ENCODE assay signal across 8 mouse cellular contexts in genomic region chr6:124840241-124841167, GRCm38 (mm10). TPM values are rescaled to one million over a fixed set of nuclear protein-coding genes. Genes with fewer than 3 reads are reported as not detected.
DNase-seq lines count a peak whose midpoint lies in the region; ATAC-seq lines count a peak whose summit lies in the region.

TSS of gene Gnb3 (minus strand) at chr6:124840275.

- no peak within 1 kb of the TSS; the same call in 1 of the 2 replicates for H3K4me2 ChIP-seq in embryonic facial prominence, embryonic 11.5 days (ENCODE audit: low read depth, low read length)
- no peak within 1 kb of the TSS for H3K4me2 ChIP-seq in midbrain, embryonic 16.5 days (ENCODE audit: low read length)

- ATAC-seq in embryonic facial prominence, embryonic 11.5 days (replicated peaks; ENCODE audit: insufficient number of reproducible peaks, low FRiP score, low TSS enrichment, low read depth) = no peak
- peak; percentile 39 for ATAC-seq in midbrain, embryonic 16.5 days
- no peak for ATAC-seq in frontal cortex, adult (ENCODE audit: low TSS enrichment)

- H3K27ac ChIP-seq in embryonic facial prominence, embryonic 11.5 days (replicated peaks; ENCODE audit: low read depth, low read length) = no peak within 1 kb of the TSS
- H3K27ac ChIP-seq in hindbrain, embryonic 10.5 days = peak within 1 kb of the TSS; percentile 64
- H3K27ac ChIP-seq in midbrain, embryonic 16.5 days (ENCODE audit: low read length) = peak within 1 kb of the TSS; percentile 4; the same call in 1 of the 2 replicates

- H3K9ac ChIP-seq in embryonic facial prominence, embryonic 11.5 days (replicated peaks; ENCODE audit: low read length) = peak within 1 kb of the TSS; percentile 29
- H3K9ac ChIP-seq in midbrain, embryonic 16.5 days (ENCODE audit: low read depth, low read length) = peak within 1 kb of the TSS; percentile 1; the same call in 1 of the 2 replicates

- WGBS in embryonic facial prominence, embryonic 11.5 days = 32% methylated on average over 15 of the region's 15 CpGs
- WGBS in hindbrain, embryonic 10.5 days = 39% methylated on average over 15 of the region's 15 CpGs
- WGBS in midbrain, embryonic 16.5 days = 13% methylated on average over 15 of the region's 15 CpGs

- no peaks in the 10 kb centered on the region for H3K9me3 ChIP-seq in embryonic facial prominence, embryonic 11.5 days (replicated peaks; ENCODE audit: control insufficient read depth, low read length)
- H3K9me3 ChIP-seq in hindbrain, embryonic 10.5 days = no peaks in the 10 kb centered on the region
- no peaks in the 10 kb centered on the region for H3K9me3 ChIP-seq in midbrain, embryonic 16.5 days (replicated peaks; ENCODE audit: control insufficient read depth, low read length, poor library complexity, severe bottlenecking)

- peak; percentile 20 for DNase-seq in embryo, embryonic 11 days
- DNase-seq in embryo, embryonic 9.5 days (ENCODE audit: extremely low spot score) = no peak
- no peak for DNase-seq in embryonic facial prominence, embryonic 11.5 days (ENCODE audit: low spot score)
- no peak for DNase-seq in hindbrain, embryonic 10.5 days (ENCODE audit: low spot score)
- DNase-seq in thymus, postnatal 0 days (ENCODE audit: low spot score) = no peak
- DNase-seq in urinary bladder, adult 18-20 months (ENCODE audit: low spot score in 2 of 2) = no peak

- no peaks in the 10 kb centered on the region; the same call in 1 of the 2 replicates for H3K36me3 ChIP-seq in embryonic facial prominence, embryonic 11.5 days (replicated peaks; ENCODE audit: control insufficient read depth, insufficient read depth, low read depth, low read length)
- H3K36me3 ChIP-seq in hindbrain, embryonic 10.5 days = peaks cover 22% of the 10 kb centered on the region
- peaks cover 7% of the 10 kb centered on the region for H3K36me3 ChIP-seq in midbrain, embryonic 16.5 days (ENCODE audit: control insufficient read depth, insufficient read depth, low read length)

- H3K4me1 ChIP-seq in embryonic facial prominence, embryonic 11.5 days (ENCODE audit: control insufficient read depth, insufficient read depth, low read length) = peaks cover 6% of the 10 kb centered on the region
- H3K4me1 ChIP-seq in hindbrain, embryonic 10.5 days (replicated peaks) = peaks cover 33% of the 10 kb centered on the region
- H3K4me1 ChIP-seq in midbrain, embryonic 16.5 days (ENCODE audit: control insufficient read depth, insufficient read depth, low read length) = no peaks in the 10 kb centered on the region

- no peaks in the 10 kb centered on the region for H3K27me3 ChIP-seq in embryonic facial prominence, embryonic 11.5 days (ENCODE audit: control insufficient read depth, insufficient read depth, low read length)
- 0 out of 2 replicates have a peak, but pooled peaks cover 11% of the 10 kb centered on the region for H3K27me3 ChIP-seq in hindbrain, embryonic 10.5 days (ENCODE audit: insufficient read depth, poor library complexity, severe bottlenecking)
- no peaks in the 10 kb centered on the region for H3K27me3 ChIP-seq in midbrain, embryonic 16.5 days (ENCODE audit: control insufficient read depth, insufficient read depth, low read depth, low read length)

- no peak within 1 kb of the TSS for H3K4me3 ChIP-seq in embryonic facial prominence, embryonic 11.5 days (ENCODE audit: low read depth, low read length)
- H3K4me3 ChIP-seq in hindbrain, embryonic 10.5 days = peak within 1 kb of the TSS; percentile 23; the same call in 1 of the 2 replicates
- H3K4me3 ChIP-seq in midbrain, embryonic 16.5 days (ENCODE audit: low read depth, low read length) = no peak within 1 kb of the TSS

RNA-seq across cellular contexts. Expression of gene Gnb3, which starts in this region (rescaled TPM):
- 0.27 and 0.56 TPM in 2 replicates for polyA plus RNA-seq in embryonic facial prominence, embryonic 11.5 days (2014; fragmentation: Nextera tagmentation; extraction: Ambion mirVana)
- polyA plus RNA-seq in hindbrain, embryonic 10.5 days (2016; fragmentation: Nextera tagmentation; extraction: Ambion mirVana) = 0.44 and 0.76 TPM in 2 replicates
- 2.3 and 2.4 TPM in 2 replicates for polyA plus RNA-seq in midbrain, embryonic 16.5 days (2015; fragmentation: Nextera tagmentation; extraction: Ambion mirVana)
- 2.3 and 2.4 TPM in 2 replicates for polyA plus RNA-seq in thymus, postnatal 0 days (2015; fragmentation: Nextera tagmentation; extraction: Ambion mirVana)
